Mouse (Mus musculus): ENCODE measurements around the gene Fgfr2.

- TF ChIP-seq CTCF (IDR thresholded peaks at IDR 0.05; ENCODE audit: control insufficient read depth, insufficient read depth, insufficient read length) (no peak), MYOD1 (IDR thresholded peaks at IDR 0.05; ENCODE audit: control insufficient read depth, insufficient read length, low read depth) (no peak), USF1 (IDR thresholded peaks at IDR 0.05; ENCODE audit: low read depth) (no peak), MAX (IDR thresholded peaks at IDR 0.05) (no peak), MYOG (IDR thresholded peaks at IDR 0.05; ENCODE audit: control insufficient read depth, extremely low read depth, insufficient read length) (no peak)
Measured at GRCm38 (mm10) chr7:132701412-132701811, 421.7 kb downstream of the Fgfr2 start.
